Mouse (Mus musculus): ENCODE measurements around the gene Impg1.

DNA sequence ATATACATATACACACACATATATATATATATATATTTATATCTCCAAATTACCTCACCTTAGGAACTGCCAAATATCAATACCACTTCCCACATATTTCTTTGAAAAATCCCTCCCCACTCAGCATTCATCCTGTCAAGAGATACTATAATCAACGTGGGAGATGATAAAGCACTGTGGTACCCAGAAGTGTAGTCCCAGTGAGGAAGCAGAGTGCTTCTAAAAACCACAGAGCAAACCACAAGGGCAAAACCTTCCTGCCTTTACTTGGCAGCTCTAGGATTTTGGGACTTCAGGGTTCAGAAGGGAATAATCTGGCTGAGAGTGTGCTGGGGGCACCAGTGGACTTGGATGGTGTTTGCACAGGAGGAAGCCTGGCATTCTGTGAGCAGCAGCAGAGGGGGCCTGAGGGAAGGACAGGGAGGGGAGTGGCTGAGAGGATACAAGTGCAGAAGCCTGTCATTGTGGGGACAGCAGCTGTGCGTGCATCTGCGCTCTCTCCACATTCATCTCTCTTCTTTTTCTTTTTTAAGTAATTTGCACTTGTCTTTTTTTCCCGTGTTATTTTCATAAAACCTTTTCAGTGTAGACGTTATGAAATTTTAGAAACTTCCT lies 24.1 kb downstream of the Impg1 start:
- no peak for TF ChIP-seq CTCF (IDR thresholded peaks at IDR 0.05; ENCODE audit: control insufficient read depth, insufficient read depth, low read length)
- no peak for TF ChIP-seq POLR2A (IDR thresholded peaks at IDR 0.05; ENCODE audit: borderline replicate concordance, control insufficient read depth, low read depth, low read length)

All from bone marrow, adult 2 months (tissue).